Mouse (Mus musculus) C2C12 (cell line): ENCODE results near the gene Serpinf2. TPM values are rescaled to one million over a fixed set of nuclear protein-coding genes. Genes with fewer than 3 reads are reported as not detected.

ENCODE experiments used
- H3K27me3 ChIP-seq: one replicate; pipeline ENCODE4 v1.6.1; 2011; ENCODE audit not compliant: control insufficient read depth, insufficient read depth, insufficient read length
- H3K36me3 ChIP-seq: one replicate; pipeline ENCODE4 v1.6.1; 2011; ENCODE audit not compliant: control insufficient read depth, insufficient read depth
- H3K4me3 ChIP-seq: one replicate; pipeline ENCODE4 v1.5.1; 2011; ENCODE audit warnings: mild to moderate bottlenecking, control low read depth; ENCODE audit not compliant: poor library complexity, insufficient read depth, severe bottlenecking
- H3K79me2 ChIP-seq: one replicate; pipeline ENCODE4 v1.6.1; 2011; ENCODE audit not compliant: control insufficient read depth, insufficient read depth
- H3K79me3 ChIP-seq: one replicate; pipeline ENCODE4 v1.6.1; 2011; ENCODE audit warnings: low read depth, control low read depth
- H3ac ChIP-seq: one replicate; pipeline ENCODE3; 2011; ENCODE audit warnings: low read depth; ENCODE audit not compliant: control insufficient read depth, insufficient read length
- CEBPB ChIP-seq: IDR thresholded peaks from one replicate; pipeline ENCODE4 v1.6.1; 2011; ENCODE audit warnings: low read depth, mild to moderate bottlenecking, control low read depth, moderate library complexity
- CTCF ChIP-seq: IDR thresholded peaks from one replicate; pipeline ENCODE4 v1.5.1; 2011; ENCODE audit not compliant: control insufficient read depth, insufficient read depth, insufficient read length
- FOSL1 ChIP-seq: IDR thresholded peaks from one replicate; pipeline ENCODE4 v1.8.0; 2011; ENCODE audit warnings: mild to moderate bottlenecking, low read length; ENCODE audit not compliant: poor library complexity, insufficient read depth, severe bottlenecking
- MAX ChIP-seq: IDR thresholded peaks from one replicate; pipeline ENCODE4 v1.6.1; 2011; ENCODE audit warnings: mild to moderate bottlenecking, control low read depth
- MYOD1 ChIP-seq: IDR thresholded peaks from one replicate; pipeline ENCODE4 v1.6.1; 2011; ENCODE audit warnings: low read depth; ENCODE audit not compliant: control insufficient read depth, insufficient read length
- MYOG ChIP-seq: IDR thresholded peaks from one replicate; pipeline ENCODE4 v1.6.1; 2011; ENCODE audit not compliant: control insufficient read depth, insufficient read length; ENCODE audit errors: extremely low read depth
- USF1 ChIP-seq: IDR thresholded peaks from one replicate; pipeline ENCODE4 v1.6.1; 2011; ENCODE audit warnings: low read depth, mild to moderate bottlenecking, control low read depth, moderate library complexity
- long read RNA-seq, 2 experiments: library from polyadenylated mRNA; unstranded; transcript quantifications; one replicate each; pipeline ENCODE4 v2.0.0; 2019 to 2020
- polyA plus RNA-seq: library from polyadenylated mRNA; unstranded; fragments of >200 nt; fragmentation: generic; extraction: Trizol; gene quantifications from one replicate; pipeline ENCODE4 v1.2.1, GENCODE M21; 2012; ENCODE audit warnings: missing spikeins

Serpinf2 gene
- 0.07 TPM for polyA plus RNA-seq
- long read RNA-seq, experiment 1: 0 reads
- long read RNA-seq, experiment 2: 0 reads

GRCm38 (mm10) chr11:75439363-75439762, at the start of gene Serpinf2:
Serpinf2 (minus strand) TSS chr11:75439591.
- Histone ChIP-seq H3K79me2 (no peaks in the 10 kb centered on the region), H3K36me3 (peaks cover 32% of the 10 kb centered on the region), H3K27me3 (no peaks in the 10 kb centered on the region), H3K4me3 (no peak within 1 kb of the TSS), H3K79me3 (no peaks in the 10 kb centered on the region), H3ac (no peak within 1 kb of the TSS)
- TF ChIP-seq MAX (no peak), USF1 (no peak)

GRCm38 (mm10) chr11:75487496-75487895, 48.1 kb upstream of the Serpinf2 start:
- no peaks in the 10 kb centered on the region for H3K27me3 ChIP-seq
- H3K4me3 ChIP-seq: peak overlapping the region; percentile 92
- H3K79me2 ChIP-seq: peaks cover 56% of the 10 kb centered on the region
- H3K36me3 ChIP-seq: peaks cover 47% of the 10 kb centered on the region
- peaks cover 32% of the 10 kb centered on the region for H3K79me3 ChIP-seq
- peak overlapping the region; percentile 83 for H3ac ChIP-seq
- TF ChIP-seq CTCF: no peak
- no peak for TF ChIP-seq CEBPB
- no peak for TF ChIP-seq MYOD1
- TF ChIP-seq MYOG: no peak
- TF ChIP-seq USF1: no peak
- no peak for TF ChIP-seq FOSL1
- no peak for TF ChIP-seq MAX

- Histone ChIP-seq H3K36me3 (peaks cover 40% of the 10 kb centered on the region), H3K4me3 (peak within 1 kb of the TSS; percentile 92), H3K79me2 (peaks cover 48% of the 10 kb centered on the region), H3ac (peak within 1 kb of the TSS; percentile 83), H3K27me3 (no peaks in the 10 kb centered on the region), H3K79me3 (peaks cover 32% of the 10 kb centered on the region)
- TF ChIP-seq MYOD1: peak; percentile 7
- TF ChIP-seq FOSL1: no peak
- peak; percentile 49 for TF ChIP-seq MAX
These were observed 47.4 kb upstream of the Serpinf2 start, which contains the start of gene Prpf8 for GRCm38 (mm10) chr11:75486601-75487285. Prpf8 (plus strand) TSS chr11:75486816.

- H3K27me3 ChIP-seq: no peaks in the 10 kb centered on the region
- H3K36me3 ChIP-seq: peaks cover 34% of the 10 kb centered on the region
- H3K79me2 ChIP-seq: peaks cover 47% of the 10 kb centered on the region
- H3K4me3 ChIP-seq: no peak overlapping the region
- peaks cover 32% of the 10 kb centered on the region for H3K79me3 ChIP-seq
- TF ChIP-seq FOSL1: no peak
- no peak for TF ChIP-seq CTCF
- TF ChIP-seq MYOD1: no peak
- TF ChIP-seq CEBPB: no peak
- TF ChIP-seq MAX: no peak
- TF ChIP-seq USF1: no peak
- H3ac ChIP-seq: no peak overlapping the region
These were observed 46.8 kb upstream of the Serpinf2 start for GRCm38 (mm10) chr11:75486192-75486591.

- Histone ChIP-seq H3ac (no peak overlapping the region), H3K79me3 (no peaks in the 10 kb centered on the region), H3K79me2 (no peaks in the 10 kb centered on the region), H3K27me3 (no peaks in the 10 kb centered on the region), H3K36me3 (no peaks in the 10 kb centered on the region), H3K4me3 (no peak overlapping the region)
- TF ChIP-seq MYOD1: no peak
These were observed 34.0 kb upstream of the Serpinf2 start for GRCm38 (mm10) chr11:75473376-75473775.

- Histone ChIP-seq H3K4me3 (no peak overlapping the region), H3K27me3 (no peaks in the 10 kb centered on the region), H3K79me2 (no peaks in the 10 kb centered on the region), H3ac (no peak overlapping the region), H3K36me3 (no peaks in the 10 kb centered on the region), H3K79me3 (no peaks in the 10 kb centered on the region)
- TF ChIP-seq USF1: no peak
- TF ChIP-seq MYOD1: no peak
- TF ChIP-seq CTCF: no peak
- no peak for TF ChIP-seq MAX
- TF ChIP-seq FOSL1: no peak
- no peak for TF ChIP-seq CEBPB
- no peak for TF ChIP-seq MYOG
These were observed 33.2 kb upstream of the Serpinf2 start for GRCm38 (mm10) chr11:75472469-75473081.
